Mouse (Mus musculus): ENCODE data around the gene Mef2c.

Gene Mef2c

GRCm38 (mm10) chr13:83524159-83524901 lies 20.5 kb downstream of the Mef2c start:
- in situ Hi-C loops (cut with MseI, MboI) = no loop called here

DNA sequence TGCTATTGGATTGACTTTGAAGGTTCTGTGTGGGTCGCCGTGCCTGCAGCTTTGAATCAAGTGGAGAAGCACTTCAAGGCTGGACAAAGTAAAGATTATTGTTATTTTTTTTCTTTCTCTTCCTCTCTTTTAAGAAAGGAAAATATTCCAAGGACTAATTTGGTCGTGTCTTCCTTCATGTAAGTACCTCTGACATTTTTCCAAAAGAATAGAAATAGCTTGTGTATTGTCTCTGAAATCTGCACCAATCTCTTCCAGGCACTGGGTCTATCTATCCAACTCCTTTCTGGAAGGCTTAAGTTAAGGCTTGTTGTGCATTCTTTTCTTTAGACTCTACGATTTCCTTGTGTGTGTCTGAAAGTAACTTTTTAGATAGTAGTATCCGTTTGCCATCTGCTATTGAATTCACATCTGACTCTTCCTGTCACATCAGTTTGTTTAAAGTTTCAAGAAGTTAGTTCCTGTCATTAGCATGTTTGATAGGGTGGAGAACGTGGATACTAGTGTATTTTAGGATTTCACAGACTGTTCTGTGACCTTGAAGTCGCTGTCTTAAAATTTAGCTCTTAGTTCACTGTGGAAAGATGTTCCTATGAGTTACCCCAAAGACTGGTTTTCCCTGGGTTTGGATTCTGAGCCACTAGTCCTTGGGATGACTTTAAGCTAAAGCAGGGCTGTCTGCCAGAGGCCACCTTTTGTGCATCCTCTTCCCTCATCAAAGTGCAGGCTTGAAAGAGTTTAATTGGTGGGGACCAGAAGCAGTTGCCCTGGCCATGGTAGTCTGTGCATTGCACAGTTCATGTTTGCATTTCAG lies 21.3 kb downstream of the Mef2c start:
- in situ Hi-C loops (cut with MseI, MboI) = no loop called here

DNA sequence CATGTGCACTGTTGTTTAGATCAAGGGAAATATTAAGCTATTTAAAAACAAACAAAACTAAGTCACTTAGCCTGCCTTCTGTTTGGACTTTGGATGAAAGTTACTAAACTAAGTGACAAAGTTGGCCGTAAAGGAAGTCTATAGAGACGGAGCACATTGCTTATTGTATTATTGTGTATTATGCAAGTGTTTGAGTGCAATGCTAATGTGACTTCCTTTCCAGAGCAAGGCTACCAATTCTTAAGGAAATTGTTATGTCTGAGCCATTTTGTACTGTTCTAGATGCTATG lies 21.8 kb downstream of the Mef2c start:
- in situ Hi-C loops (cut with MseI, MboI) = no loop called here

DNA sequence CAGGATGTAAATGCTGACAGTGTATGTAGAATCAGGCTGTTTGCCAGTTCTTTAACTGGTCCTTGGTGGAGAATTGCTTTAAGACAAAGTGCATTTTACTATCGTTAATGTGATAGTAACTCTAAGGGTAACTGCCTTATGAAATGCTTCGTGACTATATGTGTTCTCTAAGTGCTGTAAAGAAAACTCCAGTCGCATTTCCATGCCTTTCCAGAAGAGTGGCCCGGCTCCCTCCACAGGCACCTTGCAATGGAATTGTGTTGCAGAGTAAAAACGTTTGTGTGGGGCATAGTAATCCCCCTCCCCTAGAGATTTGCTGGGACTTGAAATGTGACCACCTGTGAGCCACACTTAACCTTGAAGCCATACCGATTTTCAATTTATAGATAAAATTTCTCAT lies 22.2 kb downstream of the Mef2c start:
- in situ Hi-C loops (cut with MseI, MboI) = no loop called here

- in situ Hi-C loops (cut with MseI, MboI) = no loop called here
Observed at GRCm38 (mm10) chr13:83527921-83528320, 24.1 kb downstream of the Mef2c start.

DNA sequence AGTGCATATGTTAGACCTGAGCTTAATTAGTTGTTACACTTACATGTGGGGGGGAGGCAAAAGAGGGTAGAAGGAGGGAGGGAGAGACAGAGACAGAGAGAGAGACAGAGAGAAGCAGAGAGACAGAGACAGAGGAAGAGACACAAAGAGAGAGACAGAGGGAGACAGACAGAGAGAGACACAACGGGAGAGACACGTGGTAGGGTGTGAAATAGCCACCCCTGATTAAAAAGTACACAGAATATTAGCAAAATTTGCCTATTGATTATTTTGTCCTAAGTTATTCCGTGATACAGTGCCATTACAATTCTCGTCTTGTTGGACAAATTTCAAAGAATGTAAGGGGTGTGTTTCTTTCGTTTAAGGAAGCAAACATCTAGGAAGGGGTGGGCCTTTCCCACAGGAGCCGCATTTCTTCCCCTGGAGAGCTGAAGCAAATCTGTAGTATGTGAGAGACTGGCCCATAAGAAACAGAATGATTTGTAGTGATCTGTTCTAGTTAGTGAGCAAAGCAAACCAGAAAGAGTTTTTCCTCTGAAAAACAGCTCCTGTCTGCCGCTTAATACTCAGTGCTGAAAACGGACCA lies 26.0 kb downstream of the Mef2c start:
- in situ Hi-C loops (cut with MseI, MboI) = no loop called here

GRCm38 (mm10) chr13:83530889-83531288 lies 27.1 kb downstream of the Mef2c start:
- in situ Hi-C loops (cut with MseI, MboI) = no loop called here

- in situ Hi-C loops (cut with MseI, MboI) = no loop called here
Observed at GRCm38 (mm10) chr13:83531968-83532591, 28.2 kb downstream of the Mef2c start.

DNA sequence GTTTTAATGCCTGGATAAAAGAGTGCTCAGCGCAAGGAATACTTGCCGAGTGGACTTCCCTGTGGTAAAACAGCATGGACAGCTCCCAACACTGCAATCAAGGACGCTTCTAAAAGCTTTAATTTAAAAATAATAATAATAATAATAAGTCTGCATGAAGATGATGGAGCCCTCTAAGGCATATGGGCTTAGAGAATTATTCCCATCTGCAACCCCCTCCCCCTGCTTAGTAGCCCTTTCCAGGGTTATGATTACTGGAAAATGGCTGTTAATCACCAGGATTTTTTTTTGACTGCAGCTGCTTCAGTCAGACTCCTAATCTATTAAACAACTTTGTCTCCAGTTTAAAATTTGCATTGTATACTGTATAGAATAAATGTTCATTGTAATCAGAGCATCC lies 32.5 kb downstream of the Mef2c start:
- in situ Hi-C loops (cut with MseI, MboI) = no loop called here

DNA sequence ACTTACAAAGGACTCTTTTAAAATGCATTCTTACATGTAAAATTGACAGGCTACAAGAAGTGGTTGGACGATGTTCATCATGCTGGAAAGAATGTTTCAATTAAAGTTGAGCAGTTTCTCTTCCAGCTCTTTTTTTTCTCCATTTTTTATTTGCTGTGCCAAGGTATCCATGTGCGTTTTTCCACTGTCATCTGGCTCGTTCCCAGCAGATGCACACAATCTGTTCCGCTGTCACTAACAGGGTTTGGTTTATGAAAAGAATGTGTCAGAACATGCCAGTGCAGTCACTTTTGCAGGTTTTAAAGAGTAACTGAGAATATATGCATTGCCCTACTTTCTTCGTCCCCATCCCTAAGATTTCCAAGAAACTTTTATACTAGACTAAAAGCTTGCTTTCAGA lies 33.3 kb downstream of the Mef2c start:
- in situ Hi-C loops (cut with MseI, MboI) = no loop called here

GRCm38 (mm10) chr13:83539921-83540320 lies 36.1 kb downstream of the Mef2c start:
- in situ Hi-C loops (cut with MseI, MboI) = no loop called here

DNA sequence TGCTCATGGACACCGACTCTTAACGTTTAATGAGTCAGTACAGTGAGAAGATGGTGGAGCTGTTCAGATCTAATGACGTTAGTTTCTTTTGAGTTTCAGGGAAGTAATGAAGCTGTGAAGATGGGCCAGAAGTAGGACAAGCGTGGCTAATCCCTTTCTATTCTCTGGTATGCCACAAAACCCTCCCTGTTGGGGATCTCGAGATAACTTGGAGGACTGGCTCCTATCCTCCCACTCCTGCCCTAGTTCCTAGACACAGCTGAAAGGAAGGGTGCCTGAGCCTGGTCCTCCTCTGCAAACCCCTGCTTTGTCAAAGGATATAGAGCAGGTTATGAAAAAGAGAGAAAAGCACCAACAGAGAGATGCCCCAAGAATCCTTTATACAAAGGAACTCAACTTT lies 38.8 kb downstream of the Mef2c start:
- in situ Hi-C loops (cut with MseI, MboI) = no loop called here

DNA sequence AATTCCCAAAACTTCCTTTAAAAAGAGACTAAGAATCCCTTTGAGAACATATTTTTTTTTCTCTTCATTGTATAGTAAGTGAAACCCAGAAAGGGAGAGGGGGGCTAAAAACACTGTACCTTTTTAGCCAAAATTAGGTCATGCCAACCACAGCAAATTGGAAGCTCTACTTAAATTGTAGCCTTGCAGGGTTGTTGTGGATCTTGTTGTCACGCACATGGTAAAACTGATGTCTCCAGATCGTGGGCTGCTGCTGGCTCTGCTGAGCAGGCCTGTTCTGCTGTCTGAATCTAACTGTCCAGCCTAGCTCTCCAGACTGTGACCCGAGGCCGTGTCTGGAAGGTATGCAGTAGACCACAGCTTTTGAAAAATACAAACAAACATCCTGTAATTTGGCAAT lies 40.9 kb downstream of the Mef2c start:
- in situ Hi-C loops (cut with MseI, MboI) = no loop called here

DNA sequence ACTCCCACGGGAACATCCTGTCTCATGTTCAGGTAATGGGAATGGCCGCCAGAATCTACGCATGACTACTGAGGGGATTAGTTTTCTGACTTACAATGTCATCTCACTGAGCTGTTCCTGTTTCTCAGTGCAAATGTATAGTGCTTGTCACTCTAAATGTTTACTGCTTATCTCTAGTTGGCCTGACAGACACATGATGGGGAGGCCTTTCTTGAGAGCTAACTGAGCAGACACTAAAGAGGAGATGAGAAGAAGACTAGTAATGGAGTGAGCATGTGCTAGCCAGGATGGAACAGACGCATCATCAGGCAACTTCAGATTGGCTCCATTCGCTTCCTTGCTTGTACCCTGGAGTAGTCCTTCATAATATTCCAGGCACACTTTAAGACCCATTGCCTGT lies 43.0 kb downstream of the Mef2c start:
- in situ Hi-C loops (cut with MseI, MboI) = no loop called here

DNA sequence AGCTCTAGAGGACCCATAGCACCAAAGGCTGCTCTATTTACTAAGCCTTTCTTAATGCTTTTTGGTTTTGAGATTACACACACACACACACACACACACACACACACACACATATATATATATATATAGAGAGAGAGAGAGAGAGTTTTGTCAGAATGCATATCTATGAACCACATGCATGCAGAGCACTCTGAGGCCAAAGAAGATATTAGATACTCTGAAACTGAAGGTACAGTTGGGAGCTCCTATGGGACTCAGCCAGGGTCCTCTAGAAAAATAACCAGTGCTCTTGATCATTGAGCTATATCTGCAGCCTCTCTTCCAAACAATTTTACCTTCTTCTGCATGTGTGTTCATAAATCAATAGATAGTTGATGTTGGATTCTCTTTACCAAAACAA lies 47.4 kb downstream of the Mef2c start:
- in situ Hi-C loops (cut with MseI, MboI) = no loop called here

- in situ Hi-C loops (cut with MseI, MboI) = no loop called here
Observed at GRCm38 (mm10) chr13:83552051-83552450, 48.2 kb downstream of the Mef2c start.

GRCm38 (mm10) chr13:83563261-83563660 lies 59.4 kb downstream of the Mef2c start:
- in situ Hi-C loops (cut with MseI, MboI) = no loop called here

GRCm38 (mm10) chr13:83565732-83566131 lies 61.9 kb downstream of the Mef2c start:
- in situ Hi-C loops (cut with MseI, MboI) = no loop called here

GRCm38 (mm10) chr13:83566180-83566579 lies 62.3 kb downstream of the Mef2c start:
- in situ Hi-C loops (cut with MseI, MboI) = no loop called here

GRCm38 (mm10) chr13:83566834-83567534 lies 63.1 kb downstream of the Mef2c start:
- in situ Hi-C loops (cut with MseI, MboI) = no loop called here

GRCm38 (mm10) chr13:83567681-83568080 lies 63.8 kb downstream of the Mef2c start:
- in situ Hi-C loops (cut with MseI, MboI) = no loop called here

DNA sequence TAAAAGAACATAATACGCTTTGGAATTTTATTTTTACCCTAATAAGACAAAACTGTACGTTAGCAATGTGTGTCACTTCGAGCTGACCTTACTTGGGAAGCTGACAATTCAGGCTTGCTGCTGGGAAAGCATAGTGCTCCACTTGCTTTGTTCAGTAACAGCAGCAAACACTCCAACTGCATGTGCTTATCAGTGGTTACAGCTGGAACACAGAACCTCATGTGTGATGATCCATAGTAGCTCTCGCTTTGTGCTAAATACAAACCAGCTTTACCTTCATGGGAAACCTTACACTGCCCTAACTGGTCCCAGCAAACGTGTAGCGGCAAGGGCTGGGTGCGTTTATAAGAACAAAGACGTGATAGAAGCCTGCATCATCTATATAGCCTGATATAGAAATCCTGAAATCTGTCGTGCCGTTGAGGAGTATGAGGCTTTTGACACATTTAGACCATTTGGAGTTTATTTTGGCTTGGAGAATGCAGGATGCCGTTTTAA lies 65.0 kb downstream of the Mef2c start:
- in situ Hi-C loops (cut with MseI, MboI) = no loop called here

Data from mouse trophoblast stem cell (cell line).